Mouse (Mus musculus) CD4-positive helper T cell, adult 2 months (primary cell): Measurements from ENCODE around the gene Gcdh.

Source experiments
- DNase-seq: peaks from one replicate; pipeline ENCODE4 v3.0.0-alpha.2; 2012; ENCODE audit warnings: low read depth, missing footprints, low spot score

Gene Gcdh

DNA sequence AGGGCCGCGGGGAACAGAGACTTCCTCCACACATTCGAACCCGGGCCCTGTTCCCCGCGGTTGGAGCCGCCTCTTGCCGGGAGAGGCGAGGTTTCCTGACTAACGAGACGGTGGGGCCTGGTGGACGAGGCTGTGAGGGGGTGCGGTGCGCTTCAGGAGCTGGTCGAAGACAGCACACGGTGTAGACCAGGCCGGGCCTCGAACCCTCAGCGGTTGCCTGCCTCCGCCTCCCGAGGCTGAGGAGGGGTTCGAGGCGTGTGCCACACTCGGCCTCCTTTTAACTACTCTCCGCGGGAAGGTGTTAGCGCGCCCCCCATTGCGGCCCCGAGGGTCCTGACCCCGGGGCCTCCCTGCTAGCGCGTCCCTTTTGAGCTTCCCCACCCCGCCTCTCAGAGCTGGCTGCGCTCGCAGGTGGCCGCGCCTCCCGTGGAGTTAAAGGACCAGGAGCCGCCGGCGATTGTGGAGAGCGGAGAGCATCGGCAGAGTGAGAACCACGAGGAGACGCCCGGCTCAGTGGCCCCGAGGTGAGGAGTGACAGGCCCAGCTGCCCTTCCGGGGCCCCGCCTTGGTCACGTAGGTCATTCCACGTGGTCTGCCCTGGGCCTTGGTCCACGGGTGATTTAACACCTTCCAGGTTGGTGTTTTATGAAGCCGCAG, 21.3 kb downstream of the Gcdh start:
- peak; percentile 53 for DNase-seq

GRCm38 (mm10) chr8:84871376-84872308, 22.1 kb downstream of the Gcdh start, which contains the start of gene Syce2:
Gene Syce2, plus strand, starts transcription at chr8:84872111.
- DNase-seq: peak; percentile 91

DNA sequence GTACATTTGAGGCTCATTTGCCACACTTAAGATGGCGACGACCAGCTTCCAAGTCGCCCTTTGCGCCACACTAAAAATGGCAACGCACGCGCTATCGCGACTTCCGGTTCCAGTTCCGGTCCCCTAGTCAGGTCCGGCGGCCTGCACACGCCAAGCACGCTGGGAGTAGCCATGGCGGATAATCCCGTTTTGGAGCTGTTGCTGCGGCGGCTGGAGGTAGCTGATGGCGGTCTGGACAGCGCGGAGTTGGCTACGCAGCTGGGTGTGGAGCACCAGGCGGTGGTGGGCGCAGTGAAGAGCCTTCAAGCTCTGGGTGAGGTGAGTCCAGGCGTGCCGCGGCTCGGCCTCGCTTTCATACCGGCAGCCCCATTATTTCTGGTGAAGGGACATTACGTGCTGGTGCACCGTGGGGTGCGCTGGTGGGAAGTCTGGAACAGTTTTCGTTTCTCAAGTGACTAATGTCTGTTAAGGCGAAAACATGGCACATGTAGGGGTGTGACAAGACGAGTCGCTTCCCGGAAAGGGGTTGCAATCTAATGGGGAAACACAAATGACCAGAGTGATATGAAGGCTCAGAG, 36.8 kb downstream of the Gcdh start, which contains the start of gene Farsa:
Gene Farsa (plus strand): TSS at position 126 of the 578 bp plus-strand sequence.
- peak; percentile 90 for DNase-seq

- no peak for DNase-seq
Observed at GRCm38 (mm10) chr8:84856434-84856833, 37.3 kb downstream of the Gcdh start.

GRCm38 (mm10) chr8:84847684-84848435, 45.9 kb downstream of the Gcdh start:
- no peak for DNase-seq

DNA sequence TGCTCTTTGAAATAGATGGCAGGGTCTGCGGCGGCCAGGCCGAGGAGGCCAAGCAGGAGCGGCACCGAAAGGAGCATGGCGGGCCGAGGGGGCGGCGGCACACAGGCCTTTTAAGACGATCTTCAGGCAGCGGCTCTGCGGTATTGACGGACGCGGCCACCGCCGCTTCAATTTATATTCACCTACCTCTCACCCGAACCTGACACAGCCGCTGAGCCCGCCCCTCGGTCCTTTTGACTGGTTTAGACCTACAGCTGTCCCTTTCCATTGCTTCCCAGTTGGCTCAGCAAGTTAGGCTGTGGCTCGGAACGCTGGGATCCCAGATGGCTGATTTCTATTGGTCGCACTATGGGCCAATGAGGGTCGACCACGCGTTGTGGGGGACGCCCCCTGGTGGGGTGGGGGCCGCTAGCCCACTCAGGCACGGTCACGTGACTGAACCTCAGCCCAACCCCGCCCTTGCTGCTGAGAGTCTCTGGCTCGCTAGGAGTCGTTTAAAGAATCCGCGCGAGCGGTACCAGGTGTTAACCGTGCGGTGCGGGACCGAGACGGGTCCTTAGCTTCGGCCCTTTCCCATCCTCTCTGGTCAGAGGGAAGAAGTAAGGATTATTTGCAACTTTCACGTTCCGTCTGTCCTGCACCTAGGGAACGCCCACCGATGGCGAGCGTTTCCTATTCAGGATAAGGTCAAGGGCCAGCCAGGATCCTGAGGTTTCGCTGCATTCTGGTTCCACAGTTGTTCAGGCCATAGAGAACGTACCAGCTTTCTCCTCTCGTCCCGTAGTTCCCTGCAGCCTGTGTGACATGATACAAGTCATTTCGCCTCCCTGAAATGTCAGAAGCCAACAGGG, 46.8 kb downstream of the Gcdh start, which contains the start of gene Calr:
Gene Calr (minus strand): TSS at position 213 of the 851 bp plus-strand sequence.
- DNase-seq: peak; percentile 100

GRCm38 (mm10) chr8:84846094-84846721, 47.5 kb downstream of the Gcdh start:
- DNase-seq: no peak

GRCm38 (mm10) chr8:84845355-84846093, 48.2 kb downstream of the Gcdh start:
- DNase-seq: no peak

GRCm38 (mm10) chr8:84844397-84845070, 49.2 kb downstream of the Gcdh start:
- peak; percentile 35 for DNase-seq

DNA sequence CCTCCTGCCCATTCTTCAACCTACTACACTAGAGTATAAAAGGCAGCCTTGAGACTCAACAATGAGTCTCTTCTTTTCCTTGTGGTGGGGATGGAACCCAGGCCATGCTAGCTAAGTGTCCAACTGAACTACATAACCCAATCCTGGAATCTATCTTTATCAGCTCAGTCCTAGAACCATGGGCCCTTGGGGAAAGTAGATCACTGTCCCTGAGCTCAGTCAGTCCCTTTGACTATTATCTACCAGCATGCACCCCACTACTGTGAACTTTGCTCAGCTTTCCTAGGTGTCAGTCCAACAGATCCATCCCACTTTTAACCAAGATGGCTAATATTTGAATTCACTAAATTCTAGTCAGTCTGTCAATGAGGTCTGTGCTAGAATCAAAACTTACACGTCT, 52.2 kb downstream of the Gcdh start:
- DNase-seq: no peak

DNA sequence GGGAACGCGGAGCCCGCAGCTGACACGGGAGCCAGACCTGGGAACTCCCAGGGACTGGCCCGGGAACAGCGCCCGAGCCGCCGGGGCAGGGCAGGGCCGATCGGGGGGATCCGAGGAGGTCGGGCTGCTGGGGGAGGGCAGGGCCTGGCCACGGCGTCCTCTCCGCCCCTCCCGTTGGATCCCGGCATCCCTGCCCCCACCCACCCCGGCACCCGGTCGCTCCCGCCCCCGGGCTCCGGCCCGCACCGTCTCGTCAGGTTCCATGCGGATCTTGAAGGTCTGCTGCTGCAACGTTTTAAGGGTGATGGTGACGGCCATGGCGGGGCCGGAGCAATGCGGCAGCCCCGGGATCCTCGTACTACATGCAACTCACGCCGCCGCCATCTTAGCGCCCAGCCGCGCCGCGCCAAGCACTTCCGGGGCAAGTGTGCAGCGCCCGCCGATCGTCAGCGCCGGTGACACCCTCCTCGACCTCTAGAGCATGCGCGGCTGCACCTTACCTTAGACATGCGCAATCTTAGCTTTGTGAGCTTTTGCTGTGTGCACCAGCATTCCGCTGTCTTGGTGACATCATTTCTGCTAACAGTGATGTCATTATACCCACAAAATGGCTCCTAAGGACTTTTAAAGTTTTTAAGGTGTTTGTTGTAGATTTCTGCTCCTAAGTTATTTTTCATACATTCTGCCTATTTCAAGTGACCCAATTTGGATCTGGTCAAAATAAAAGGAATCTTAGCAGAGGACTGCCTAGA, 53.3 kb downstream of the Gcdh start, which contains the start of gene Rad23a:
Gene Rad23a (minus strand): TSS at position 418 of the 752 bp plus-strand sequence.
- DNase-seq: peak; percentile 97

DNA sequence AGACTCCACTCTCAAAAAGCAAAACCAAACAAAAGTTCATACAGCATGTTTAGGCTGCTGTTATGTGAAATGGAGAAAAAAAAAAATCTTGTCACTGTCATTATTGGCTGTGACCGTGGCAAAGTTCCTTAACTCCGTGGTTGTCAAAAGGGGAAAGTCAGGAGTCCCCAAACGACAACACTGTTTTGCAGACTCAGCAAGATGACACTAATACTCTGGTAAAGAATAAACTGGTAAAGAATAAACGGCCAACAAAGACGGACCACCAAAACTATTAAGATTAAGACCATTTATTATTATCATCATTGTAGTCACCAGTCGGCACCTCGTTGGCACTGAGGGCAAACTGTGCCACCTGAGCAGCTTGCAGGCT, 53.9 kb downstream of the Gcdh start:
- no peak for DNase-seq

- DNase-seq: no peak
Observed at GRCm38 (mm10) chr8:84839411-84839810, 54.3 kb downstream of the Gcdh start.

DNA sequence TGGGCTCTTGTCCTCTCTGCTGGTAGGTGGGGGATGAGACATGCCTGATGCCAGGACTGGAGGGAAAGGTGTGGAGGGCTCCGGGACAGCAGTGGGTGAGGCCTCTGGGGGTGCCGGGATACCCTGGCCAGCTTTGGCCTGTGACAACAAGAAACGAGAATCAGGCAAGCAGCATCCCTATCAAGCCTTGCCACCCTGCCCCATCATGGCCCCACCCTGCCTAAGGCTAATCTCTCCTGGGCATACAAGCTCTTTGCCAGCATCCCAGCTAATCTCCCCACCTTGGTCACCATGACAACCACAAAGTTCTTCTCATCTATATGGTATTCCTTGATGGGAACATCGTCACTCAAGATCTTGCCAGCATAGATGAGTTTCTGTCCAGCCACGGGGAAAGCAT, 55.2 kb downstream of the Gcdh start:
- DNase-seq: no peak

- DNase-seq: no peak
Observed at GRCm38 (mm10) chr8:84837912-84838470, 55.7 kb downstream of the Gcdh start.

DNA sequence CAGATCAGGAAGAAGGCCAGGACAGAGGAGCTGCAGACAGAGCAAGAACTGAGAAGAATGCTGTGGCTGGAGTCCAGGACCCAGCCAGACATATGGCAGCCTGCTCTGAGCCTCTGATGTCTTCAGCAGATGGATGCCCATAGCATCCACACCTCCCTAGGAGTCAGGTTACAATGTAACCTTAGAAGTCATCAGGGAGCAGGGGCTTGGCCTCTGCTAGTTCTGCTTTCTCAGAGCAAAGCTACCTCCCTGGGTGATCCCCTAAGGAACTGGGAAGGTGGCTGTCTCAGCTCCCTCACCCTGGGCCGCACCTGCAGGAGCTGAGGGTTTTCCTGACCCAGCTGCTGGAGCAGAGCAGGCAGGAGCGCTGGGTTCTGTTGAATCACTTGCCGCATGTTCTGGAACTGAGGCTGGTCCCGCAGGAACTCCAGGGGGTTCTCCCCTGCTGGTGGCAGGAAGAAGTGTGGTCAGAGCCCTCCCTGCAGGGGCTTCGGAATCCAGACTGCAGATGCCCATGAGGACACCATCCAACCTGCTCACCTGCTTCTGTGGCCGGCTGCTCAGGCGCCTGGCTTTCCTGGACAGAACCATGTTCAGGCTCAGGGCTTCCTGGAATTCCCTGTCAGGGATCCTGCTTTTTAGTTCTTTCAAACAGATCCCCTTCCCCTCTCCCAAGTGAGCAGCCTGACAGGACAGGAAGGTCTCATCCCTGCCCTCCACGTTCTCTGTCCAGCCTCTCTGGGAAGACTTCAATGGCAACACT, 56.4 kb downstream of the Gcdh start:
- no peak for DNase-seq
